ENCODE assay signal across 8 mouse cellular contexts in genomic region chr10:94520306-94521106, GRCm38 (mm10).
DNase-seq lines count a peak whose midpoint lies in the region; ATAC-seq and TF ChIP-seq lines count a peak whose summit lies in the region.

No protein-coding gene starts in this region.

- no peak for TF ChIP-seq CTCF in lung, embryonic 14.5 days (IDR thresholded peaks at IDR 0.05; ENCODE audit: low read depth)

- H3K27me3 ChIP-seq in forebrain, embryonic 10.5 days (ENCODE audit: poor library complexity, severe bottlenecking): peaks cover 61% of the 10 kb centered on the region
- peaks cover 2% of the 10 kb centered on the region; the same call in 1 of the 2 replicates for H3K27me3 ChIP-seq in forebrain, embryonic 11.5 days (ENCODE audit: control insufficient read depth, insufficient read depth, low read length)
- H3K27me3 ChIP-seq in lung, embryonic 14.5 days (ENCODE audit: insufficient read depth, low read length): peaks cover 9% of the 10 kb centered on the region; the same call in 1 of the 2 replicates
- H3K27me3 ChIP-seq in heart, embryonic 16.5 days (ENCODE audit: control insufficient read depth, insufficient read depth, low read length): no peaks in the 10 kb centered on the region

- 55% methylated on average over 17 of the region's 17 CpGs for WGBS in forebrain, embryonic 10.5 days
- 54% methylated on average over 17 of the region's 17 CpGs for WGBS in forebrain, embryonic 11.5 days
- WGBS in lung, embryonic 14.5 days: 25% methylated on average over 17 of the region's 17 CpGs
- WGBS in heart, embryonic 16.5 days: 33% methylated on average over 17 of the region's 17 CpGs

- H3K36me3 ChIP-seq in forebrain, embryonic 10.5 days (replicated peaks): no peaks in the 10 kb centered on the region
- H3K36me3 ChIP-seq in forebrain, embryonic 11.5 days (ENCODE audit: control insufficient read depth, insufficient read depth, low read length): no peaks in the 10 kb centered on the region
- no peaks in the 10 kb centered on the region for H3K36me3 ChIP-seq in lung, embryonic 14.5 days (ENCODE audit: insufficient read depth)
- H3K36me3 ChIP-seq in heart, embryonic 16.5 days (ENCODE audit: control insufficient read depth, insufficient read depth): no peaks in the 10 kb centered on the region

- peak; percentile 38 for DNase-seq in forebrain, embryonic 10.5 days (ENCODE audit: extremely low spot score, low spot score)
- no peak for DNase-seq in forebrain, embryonic 11.5 days (ENCODE audit: low spot score)
- DNase-seq in lung, embryonic 14.5 days: peak; percentile 76
- DNase-seq in lung, postnatal 36 days: no peak
- DNase-seq in naive thymus-derived CD4-positive, alpha-beta T cell, adult 2 months (ENCODE audit: low read depth): peak; percentile 41
- no peak for DNase-seq in layer of hippocampus, postnatal 10 days (ENCODE audit: low spot score in 2 of 2)
- DNase-seq in gastrocnemius, postnatal 4 days (ENCODE audit: low spot score in 2 of 2): no peak

- H3K9ac ChIP-seq in forebrain, embryonic 11.5 days (ENCODE audit: low read length): no peak overlapping the region
- H3K9ac ChIP-seq in lung, embryonic 14.5 days: peak overlapping the region; percentile 13; the same call in 1 of the 2 replicates
- no peak overlapping the region for H3K9ac ChIP-seq in heart, embryonic 16.5 days (ENCODE audit: low read length)

- H3K4me1 ChIP-seq in forebrain, embryonic 10.5 days: peaks cover 64% of the 10 kb centered on the region
- H3K4me1 ChIP-seq in forebrain, embryonic 11.5 days (replicated peaks; ENCODE audit: control insufficient read depth, insufficient read depth, low read length): peaks cover 8% of the 10 kb centered on the region
- H3K4me1 ChIP-seq in lung, embryonic 14.5 days (ENCODE audit: insufficient read depth): peaks cover 7% of the 10 kb centered on the region; the same call in 1 of the 2 replicates
- H3K4me1 ChIP-seq in heart, embryonic 16.5 days (ENCODE audit: control insufficient read depth, insufficient read depth, low read length): peaks cover 51% of the 10 kb centered on the region

- H3K27ac ChIP-seq in forebrain, embryonic 10.5 days: no peak overlapping the region
- no peak overlapping the region for H3K27ac ChIP-seq in forebrain, embryonic 11.5 days (ENCODE audit: low read depth, low read length)
- peak overlapping the region; percentile 10; the same call in 1 of the 2 replicates for H3K27ac ChIP-seq in lung, embryonic 14.5 days (ENCODE audit: low read depth)
- no peak overlapping the region for H3K27ac ChIP-seq in heart, embryonic 16.5 days (ENCODE audit: low read length)

- H3K9me3 ChIP-seq in forebrain, embryonic 10.5 days: no peaks in the 10 kb centered on the region
- no peaks in the 10 kb centered on the region for H3K9me3 ChIP-seq in forebrain, embryonic 11.5 days (ENCODE audit: control insufficient read depth, low read length)
- no peaks in the 10 kb centered on the region for H3K9me3 ChIP-seq in lung, embryonic 14.5 days (ENCODE audit: low read depth, low read length)
- no peaks in the 10 kb centered on the region for H3K9me3 ChIP-seq in heart, embryonic 16.5 days (replicated peaks; ENCODE audit: control insufficient read depth, low read length)

- H3K4me2 ChIP-seq in forebrain, embryonic 11.5 days (ENCODE audit: low read depth, low read length, severe bottlenecking): no peak overlapping the region
- H3K4me2 ChIP-seq in lung, embryonic 14.5 days: peak overlapping the region; percentile 52
- H3K4me2 ChIP-seq in heart, embryonic 16.5 days (ENCODE audit: low read depth, low read length): peak overlapping the region; percentile 47

- H3K4me3 ChIP-seq in forebrain, embryonic 10.5 days: peak overlapping the region; percentile 2; the same call in 1 of the 2 replicates
- no peak overlapping the region for H3K4me3 ChIP-seq in forebrain, embryonic 11.5 days (ENCODE audit: low read depth, low read length)
- 0 out of 2 replicates have a peak overlapping the region, but pooled peaks have one; percentile 4 for H3K4me3 ChIP-seq in lung, embryonic 14.5 days (ENCODE audit: low read depth, low read length)
- H3K4me3 ChIP-seq in heart, embryonic 16.5 days (ENCODE audit: low read length): 0 out of 2 replicates have a peak overlapping the region, but pooled peaks have one; percentile 5

- ATAC-seq in forebrain, embryonic 11.5 days (replicated peaks; ENCODE audit: low FRiP score): no peak
- ATAC-seq in lung, embryonic 14.5 days (ENCODE audit: insufficient read depth): peak; percentile 9; the same call in 1 of the 2 replicates
- no peak for ATAC-seq in heart, embryonic 16.5 days (replicated peaks; ENCODE audit: extremely low read depth, insufficient read depth, low FRiP score)

Comparison
In these comparisons a context has a peak if more than half of its experiments do, and no peak if none do; other contexts are left out.
1. DNase-seq: peak in forebrain, embryonic 10.5 days (single experiment), lung, embryonic 14.5 days (single experiment) and naive thymus-derived CD4-positive, alpha-beta T cell, adult 2 months (single experiment); none in forebrain, embryonic 11.5 days (single experiment), lung, postnatal 36 days (single experiment), layer of hippocampus, postnatal 10 days (0 of 2) and gastrocnemius, postnatal 4 days (0 of 2).